Mouse (Mus musculus): ENCODE measurements around the gene B130006D01Rik.

B130006D01Rik gene

DNA sequence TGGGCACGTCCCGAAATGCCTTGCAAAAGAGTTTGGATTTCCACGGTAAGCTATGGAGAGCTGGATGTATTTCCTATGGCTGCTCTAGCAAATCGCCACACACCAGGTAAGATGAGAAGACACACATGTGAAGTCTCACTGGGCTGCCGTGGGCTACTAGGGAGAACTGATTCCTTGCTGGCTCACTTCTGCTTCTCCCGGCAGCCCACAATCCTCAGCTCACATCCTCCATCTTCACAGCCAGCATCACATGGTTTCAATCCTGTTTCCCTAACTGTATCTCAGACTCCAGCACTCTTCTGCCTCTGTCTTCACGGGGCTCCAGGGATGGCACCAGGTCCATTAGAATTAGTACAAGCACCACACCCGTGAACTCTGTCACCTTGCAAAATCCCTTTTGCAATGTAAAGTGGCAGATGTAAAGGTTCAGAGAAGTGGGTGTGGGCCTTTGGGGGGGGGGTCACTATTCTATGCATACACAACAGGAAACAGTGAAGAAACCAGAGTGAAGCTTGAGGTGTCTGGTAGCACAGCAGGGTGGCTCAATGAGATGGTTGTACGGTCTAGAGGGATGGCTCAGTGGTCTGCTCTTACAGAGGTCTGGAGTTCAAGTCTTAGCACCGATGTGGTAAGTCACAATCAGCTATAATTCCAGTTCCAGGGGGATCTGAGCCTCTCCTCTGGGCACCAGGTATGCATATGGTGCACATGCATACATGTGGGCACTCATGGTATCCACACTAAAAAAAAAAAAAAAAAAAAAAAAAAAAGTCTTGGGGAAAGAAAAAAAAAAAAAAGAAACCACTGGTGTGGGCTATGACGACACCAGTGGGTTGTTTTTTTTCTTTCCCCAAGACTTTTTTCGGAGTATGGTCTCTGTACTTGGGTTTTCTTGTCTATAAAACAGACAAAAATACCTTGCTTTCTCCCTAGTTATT, 19.1 kb upstream of the B130006D01Rik start:
- Histone ChIP-seq H3K36me3 (ENCODE audit: control insufficient read depth, insufficient read depth, low read length, poor library complexity, severe bottlenecking) (no peaks in the 10 kb centered on the region; the same call in 1 of the 2 replicates), H3K27me3 (ENCODE audit: control insufficient read depth, insufficient read depth, low read length, poor library complexity, severe bottlenecking) (no peaks in the 10 kb centered on the region)
- DNase-seq (ENCODE audit: low read depth, low spot score): no peak

GRCm38 (mm10) chr11:95704970-95705330, 18.4 kb upstream of the B130006D01Rik start:
- Histone ChIP-seq H3K27me3 (ENCODE audit: control insufficient read depth, insufficient read depth, low read length, poor library complexity, severe bottlenecking) (no peaks in the 10 kb centered on the region), H3K36me3 (ENCODE audit: control insufficient read depth, insufficient read depth, low read length, poor library complexity, severe bottlenecking) (no peaks in the 10 kb centered on the region; the same call in 1 of the 2 replicates)
- DNase-seq (ENCODE audit: low read depth, low spot score): no peak

DNA sequence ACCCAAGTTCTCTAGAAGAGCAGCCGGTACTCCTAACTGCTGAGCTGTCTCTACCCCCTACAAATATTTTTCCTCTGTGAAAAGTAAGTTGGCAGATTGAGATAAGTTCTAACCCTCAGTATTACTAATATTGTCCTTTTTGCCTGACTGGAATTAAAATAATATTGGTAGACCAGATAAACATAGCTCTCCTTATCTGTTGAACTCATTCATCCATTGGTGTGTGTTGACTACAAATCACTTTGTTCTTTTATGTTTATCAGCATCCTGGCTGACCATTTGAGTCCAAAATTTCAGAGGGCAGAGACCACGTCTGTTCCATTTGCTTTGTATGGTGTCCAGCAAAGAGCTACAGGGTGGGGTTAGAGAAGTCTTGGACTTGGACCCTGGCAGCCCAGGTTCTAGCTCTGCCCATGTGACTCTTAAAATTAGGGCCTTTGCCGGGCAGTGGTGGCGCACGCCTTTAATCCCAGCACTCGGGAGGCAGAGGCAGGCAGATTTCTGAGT, 13.8 kb upstream of the B130006D01Rik start:
- Histone ChIP-seq H3K36me3 (ENCODE audit: control insufficient read depth, insufficient read depth, low read length, poor library complexity, severe bottlenecking) (no peaks in the 10 kb centered on the region), H3K27me3 (ENCODE audit: control insufficient read depth, insufficient read depth, low read length, poor library complexity, severe bottlenecking) (no peaks in the 10 kb centered on the region)
- DNase-seq (ENCODE audit: low read depth, low spot score): no peak

DNA sequence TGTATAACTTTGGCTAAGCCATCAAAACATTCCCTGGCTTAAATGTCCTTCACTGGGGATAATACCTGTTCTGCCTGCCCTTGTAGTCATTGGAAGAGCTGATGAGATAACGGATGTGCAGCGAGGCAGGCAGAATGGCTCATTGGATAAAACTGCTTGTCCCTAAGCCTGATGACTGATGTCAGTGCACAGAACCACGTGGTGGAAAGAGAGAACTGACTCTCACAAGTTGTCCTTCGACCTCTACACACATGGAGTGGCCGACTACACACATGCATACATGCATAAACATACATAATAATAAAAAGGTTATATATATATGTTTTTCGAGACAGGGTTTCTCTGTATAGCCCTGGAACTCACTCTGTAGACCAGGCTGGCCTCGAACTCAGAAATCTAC, 12.9 kb upstream of the B130006D01Rik start:
- Histone ChIP-seq H3K27me3 (ENCODE audit: control insufficient read depth, insufficient read depth, low read length, poor library complexity, severe bottlenecking) (no peaks in the 10 kb centered on the region), H3K36me3 (ENCODE audit: control insufficient read depth, insufficient read depth, low read length, poor library complexity, severe bottlenecking) (no peaks in the 10 kb centered on the region)
- no peak for DNase-seq (ENCODE audit: low read depth, low spot score)

- Histone ChIP-seq H3K36me3 (ENCODE audit: control insufficient read depth, insufficient read depth, low read length, poor library complexity, severe bottlenecking) (no peaks in the 10 kb centered on the region), H3K27me3 (ENCODE audit: control insufficient read depth, insufficient read depth, low read length, poor library complexity, severe bottlenecking) (no peaks in the 10 kb centered on the region)
- peak; percentile 76 for DNase-seq (ENCODE audit: low read depth, low spot score)
Observed at GRCm38 (mm10) chr11:95712085-95712562, 11.3 kb upstream of the B130006D01Rik start.

- Histone ChIP-seq H3K27me3 (ENCODE audit: control insufficient read depth, insufficient read depth, low read length, poor library complexity, severe bottlenecking) (no peaks in the 10 kb centered on the region), H3K36me3 (ENCODE audit: control insufficient read depth, insufficient read depth, low read length, poor library complexity, severe bottlenecking) (no peaks in the 10 kb centered on the region)
- DNase-seq (ENCODE audit: low read depth, low spot score): peak; percentile 97
Observed at GRCm38 (mm10) chr11:95712563-95713224, 10.7 kb upstream of the B130006D01Rik start, which contains the start of gene Zfp652. TSS of gene Zfp652 (plus strand) at chr11:95712673.

- DNase-seq (ENCODE audit: low read depth, low spot score): peak; percentile 62
- H3K27me3 ChIP-seq (ENCODE audit: control insufficient read depth, insufficient read depth, low read length, poor library complexity, severe bottlenecking): no peaks in the 10 kb centered on the region
- no peaks in the 10 kb centered on the region for H3K36me3 ChIP-seq (ENCODE audit: control insufficient read depth, insufficient read depth, low read length, poor library complexity, severe bottlenecking)
Observed at GRCm38 (mm10) chr11:95713225-95713810, 10.1 kb upstream of the B130006D01Rik start.

DNA sequence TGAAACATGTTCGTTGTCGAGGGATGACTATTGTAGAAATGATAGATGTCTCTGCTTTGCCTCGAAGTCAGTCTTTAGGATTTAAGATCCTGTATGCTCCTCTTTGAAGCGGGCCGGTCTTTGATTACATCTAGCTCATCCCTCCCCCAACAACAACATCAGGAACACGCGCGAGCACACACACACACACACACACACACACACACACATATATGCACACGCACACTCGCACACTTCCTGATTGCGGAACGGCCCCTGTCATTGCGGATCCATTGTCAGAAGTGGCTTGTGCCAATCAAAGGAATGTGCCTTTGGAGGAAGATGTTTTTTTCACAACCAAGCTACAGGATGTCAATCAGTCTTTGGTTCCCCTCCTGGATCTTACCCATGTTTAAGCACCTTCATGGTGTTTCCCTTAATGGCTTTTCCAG, 9.6 kb upstream of the B130006D01Rik start:
- DNase-seq (ENCODE audit: low read depth, low spot score): peak; percentile 43
- Histone ChIP-seq H3K36me3 (ENCODE audit: control insufficient read depth, insufficient read depth, low read length, poor library complexity, severe bottlenecking) (no peaks in the 10 kb centered on the region), H3K27me3 (ENCODE audit: control insufficient read depth, insufficient read depth, low read length, poor library complexity, severe bottlenecking) (no peaks in the 10 kb centered on the region)

DNA sequence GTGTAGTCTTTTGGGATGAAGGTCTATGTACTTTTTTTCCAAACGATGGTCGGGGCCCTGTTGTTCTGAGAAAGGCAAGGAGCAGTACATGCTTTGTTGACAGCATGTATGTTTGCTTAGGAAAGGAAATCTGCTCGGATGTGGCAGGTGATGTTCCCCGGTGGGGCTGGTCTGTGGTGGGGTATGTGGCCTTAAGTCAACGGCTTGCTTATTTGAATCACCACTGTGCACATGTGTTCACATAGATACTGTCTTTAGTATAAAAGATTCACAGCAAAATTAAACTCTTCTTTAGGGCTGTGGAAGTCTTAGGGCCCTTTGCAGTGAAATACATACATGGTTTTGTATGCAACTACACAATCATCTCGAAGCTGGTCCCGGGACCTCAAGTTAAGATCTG, 9.0 kb upstream of the B130006D01Rik start:
- no peak for DNase-seq (ENCODE audit: low read depth, low spot score)
- Histone ChIP-seq H3K27me3 (ENCODE audit: control insufficient read depth, insufficient read depth, low read length, poor library complexity, severe bottlenecking) (no peaks in the 10 kb centered on the region), H3K36me3 (ENCODE audit: control insufficient read depth, insufficient read depth, low read length, poor library complexity, severe bottlenecking) (no peaks in the 10 kb centered on the region)

DNA sequence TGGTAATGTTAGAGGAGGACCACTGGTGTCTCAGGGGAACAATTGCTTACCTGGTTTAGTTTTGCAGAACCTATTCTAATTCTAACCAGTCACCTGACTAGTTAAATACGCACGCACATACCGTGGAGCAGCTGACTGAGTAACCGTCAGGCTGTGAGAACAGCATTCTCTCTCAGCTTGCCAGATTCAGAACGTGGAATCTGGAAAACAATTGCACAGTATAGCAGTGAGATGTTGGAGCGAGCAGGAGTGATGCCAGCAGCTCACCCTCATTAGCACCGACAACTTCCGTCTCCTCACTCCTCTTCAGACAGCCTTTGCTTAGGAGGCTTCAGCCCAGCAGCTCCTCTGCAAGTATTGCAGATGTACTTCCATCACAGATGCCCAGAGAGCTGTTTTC, 7.3 kb upstream of the B130006D01Rik start:
- Histone ChIP-seq H3K36me3 (ENCODE audit: control insufficient read depth, insufficient read depth, low read length, poor library complexity, severe bottlenecking) (no peaks in the 10 kb centered on the region), H3K27me3 (ENCODE audit: control insufficient read depth, insufficient read depth, low read length, poor library complexity, severe bottlenecking) (no peaks in the 10 kb centered on the region)
- no peak for DNase-seq (ENCODE audit: low read depth, low spot score)

DNA sequence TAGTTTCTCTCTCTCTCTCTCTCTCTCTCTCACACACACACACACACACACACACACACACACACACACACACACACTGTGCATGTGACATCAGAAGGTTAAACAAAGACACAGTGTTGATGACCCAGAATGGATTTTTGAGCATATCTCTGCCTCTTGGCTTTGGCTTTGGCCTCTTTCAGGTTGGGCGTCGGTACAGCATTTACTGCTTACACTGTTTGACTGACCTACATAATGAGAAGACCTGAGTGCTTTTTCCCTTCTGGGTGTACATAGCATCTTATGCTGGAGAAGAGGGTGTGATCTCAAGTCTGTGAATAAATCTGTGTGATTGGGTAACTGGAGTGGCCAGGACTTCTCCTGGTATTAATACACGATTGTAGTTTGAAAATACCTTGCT, 4.0 kb upstream of the B130006D01Rik start:
- DNase-seq (ENCODE audit: low read depth, low spot score): no peak
- Histone ChIP-seq H3K36me3 (ENCODE audit: control insufficient read depth, insufficient read depth, low read length, poor library complexity, severe bottlenecking) (no peaks in the 10 kb centered on the region), H3K27me3 (ENCODE audit: control insufficient read depth, insufficient read depth, low read length, poor library complexity, severe bottlenecking) (no peaks in the 10 kb centered on the region)

DNA sequence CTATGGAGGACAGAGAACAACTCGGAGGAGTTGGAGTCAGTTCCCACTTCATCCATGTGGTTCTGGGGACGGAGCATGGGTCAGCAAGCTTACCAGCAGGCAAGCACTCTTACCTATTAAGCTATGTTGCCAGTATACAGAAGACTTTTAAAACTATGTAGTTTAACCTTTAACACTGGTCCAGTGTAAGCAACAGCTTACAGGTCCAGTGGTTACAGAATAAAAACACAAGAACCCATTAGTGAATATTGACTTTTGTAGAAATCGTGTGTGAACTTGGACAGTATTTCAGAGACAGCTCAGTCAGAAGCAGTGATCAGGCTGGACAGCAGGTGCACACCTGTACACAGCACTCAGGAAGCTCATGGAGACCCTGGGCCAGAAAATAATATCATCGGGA, 1.1 kb downstream of the B130006D01Rik start:
- no peaks in the 10 kb centered on the region for H3K36me3 ChIP-seq (ENCODE audit: control insufficient read depth, insufficient read depth, low read length, poor library complexity, severe bottlenecking)
- DNase-seq (ENCODE audit: low read depth, low spot score): no peak

GRCm38 (mm10) chr11:95726156-95726555, 2.8 kb downstream of the B130006D01Rik start:
- no peak for DNase-seq (ENCODE audit: low read depth, low spot score)
- H3K27me3 ChIP-seq (ENCODE audit: control insufficient read depth, insufficient read depth, low read length, poor library complexity, severe bottlenecking): no peaks in the 10 kb centered on the region
- H3K36me3 ChIP-seq (ENCODE audit: control insufficient read depth, insufficient read depth, low read length, poor library complexity, severe bottlenecking): no peaks in the 10 kb centered on the region

More for the DNA sequence above, 1.1 kb downstream of the B130006D01Rik start:
- no peaks in the 10 kb centered on the region for H3K27me3 ChIP-seq (ENCODE audit: control insufficient read depth, insufficient read depth, low read length, poor library complexity, severe bottlenecking)

DNA sequence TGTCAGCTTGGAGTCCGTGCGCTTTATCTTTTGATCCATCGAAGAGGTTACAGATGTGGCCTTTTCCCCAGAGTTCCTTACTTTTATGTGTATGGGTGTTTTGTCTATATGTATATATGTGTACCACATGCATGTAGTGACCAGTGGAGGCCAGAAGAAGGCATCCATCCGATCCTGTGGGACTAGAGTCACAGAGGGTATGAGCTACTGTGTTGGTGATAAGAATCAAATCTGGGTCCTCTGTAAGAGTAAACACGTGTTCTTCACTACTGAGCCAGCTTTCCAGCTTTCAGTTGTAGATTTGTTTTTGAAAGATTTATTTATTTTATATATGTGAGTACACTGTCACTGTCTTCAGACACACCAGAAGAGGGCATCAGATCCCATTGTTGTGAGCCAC, 4.6 kb downstream of the B130006D01Rik start:
- H3K27me3 ChIP-seq (ENCODE audit: control insufficient read depth, insufficient read depth, low read length, poor library complexity, severe bottlenecking): no peaks in the 10 kb centered on the region
- H3K36me3 ChIP-seq (ENCODE audit: control insufficient read depth, insufficient read depth, low read length, poor library complexity, severe bottlenecking): no peaks in the 10 kb centered on the region
- no peak for DNase-seq (ENCODE audit: low read depth, low spot score)
